Mouse (Mus musculus) hindbrain, embryonic 16.5 days (tissue): ENCODE data around the gene Ttc6. TPM values are rescaled to one million over a fixed set of nuclear protein-coding genes. Genes with fewer than 3 reads are reported as not detected.
A peak's percentile ranks its signal among the peaks of the same experiment; 100 is the strongest.

Experiments
- ATAC-seq: fragments of 200-750 bp; cut with Nextera tagmentation; 2 replicates; pipeline ENCODE4 v1.8.0; 2017; ENCODE audit warnings: moderate TSS enrichment, moderate library complexity
- H3K27ac ChIP-seq: fragments of 300-500 bp; sonication (generic); 2 replicates; pipeline ENCODE4 v1.5.1; 2014; ENCODE audit warnings: low read depth, mild to moderate bottlenecking, control low read depth, low read length, moderate library complexity
- H3K27me3 ChIP-seq: fragments of 300-500 bp; sonication (generic); replicated peaks from 2 replicates; pipeline ENCODE4 v1.6.1; 2014; ENCODE audit warnings: low read length; ENCODE audit not compliant: control insufficient read depth, insufficient read depth
- H3K36me3 ChIP-seq: fragments of 300-500 bp; sonication (generic); 2 replicates; pipeline ENCODE4 v1.6.1; 2014; ENCODE audit warnings: mild to moderate bottlenecking, low read length, moderate library complexity, mixed read lengths; ENCODE audit not compliant: control insufficient read depth, insufficient read depth
- H3K4me1 ChIP-seq: fragments of 300-500 bp; sonication (generic); 2 replicates; pipeline ENCODE4 v1.6.1; 2014; ENCODE audit warnings: low read depth, low read length; ENCODE audit not compliant: control insufficient read depth, insufficient read depth
- H3K4me2 ChIP-seq: fragments of 300-500 bp; sonication (generic); 2 replicates; pipeline ENCODE4 v1.6.1; 2014; ENCODE audit warnings: mild to moderate bottlenecking, low read length, control low read depth, moderate library complexity
- H3K4me3 ChIP-seq: fragments of 300-500 bp; sonication (generic); 2 replicates; pipeline ENCODE4 v1.5.1; 2014; ENCODE audit warnings: mild to moderate bottlenecking, low read length, control low read depth, moderate library complexity
- H3K9ac ChIP-seq: fragments of 300-500 bp; sonication (generic); 2 replicates; pipeline ENCODE4 v1.6.1; 2014; ENCODE audit warnings: low read depth, mild to moderate bottlenecking, control low read depth, low read length, moderate library complexity
- H3K9me3 ChIP-seq: fragments of 300-500 bp; sonication (generic); 2 replicates; pipeline ENCODE4 v1.6.1; 2014; ENCODE audit warnings: mild to moderate bottlenecking, low read length, moderate library complexity; ENCODE audit not compliant: control insufficient read depth
- WGBS: fragments of 180-500 bp; shearing (Covaris S2); extraction: QIAGEN DNeasy Blood & Tissue Kit; methylation state at CpG from one replicate; pipeline ENCODE4 v1.1.7; 2014; 5-methylcytosine and 5-hydroxymethylcytosine counted together
- polyA plus RNA-seq: library from polyadenylated mRNA; unstranded; fragments of >200 nt; fragmentation: Nextera tagmentation; extraction: Ambion mirVana; gene quantifications from 2 replicates; pipeline ENCODE4 v1.2.1, GENCODE M21; 2015

Ttc6 gene
- 0.57 and 0.76 TPM in 2 replicates for polyA plus RNA-seq

DNA sequence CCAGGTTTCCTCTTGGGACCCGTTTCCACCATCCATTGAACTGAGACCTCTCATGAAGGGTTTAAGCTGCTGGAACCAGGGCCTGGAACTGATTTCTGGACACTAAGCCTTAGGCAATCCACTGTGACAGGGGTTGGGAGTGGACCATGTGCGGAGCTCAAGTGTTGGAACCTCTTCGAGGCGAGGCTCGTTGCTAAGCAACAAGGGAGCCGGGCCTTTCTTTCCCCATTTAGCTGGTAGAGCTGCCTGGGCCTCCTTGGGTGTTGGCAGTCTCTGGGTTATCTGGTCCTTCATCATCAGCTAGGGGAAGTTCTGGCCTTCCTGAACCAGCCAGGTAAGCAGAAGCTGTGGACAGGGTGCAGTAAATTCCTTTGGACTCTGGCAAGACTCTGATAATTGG is at the start of gene Ttc6:
Gene Ttc6 (plus strand): TSS at position 205 of the 400 bp plus-strand sequence.
- Histone ChIP-seq H3K4me2 (no peak within 1 kb of the TSS), H3K4me3 (no peak within 1 kb of the TSS), H3K27ac (no peak within 1 kb of the TSS), H3K36me3 (no peaks in the 10 kb centered on the region), H3K9ac (no peak within 1 kb of the TSS), H3K4me1 (no peaks in the 10 kb centered on the region), H3K27me3 (no peaks in the 10 kb centered on the region), H3K9me3 (no peaks in the 10 kb centered on the region)
- 72% methylated on average over 6 of the region's 6 CpGs for WGBS
- ATAC-seq = no peak

DNA sequence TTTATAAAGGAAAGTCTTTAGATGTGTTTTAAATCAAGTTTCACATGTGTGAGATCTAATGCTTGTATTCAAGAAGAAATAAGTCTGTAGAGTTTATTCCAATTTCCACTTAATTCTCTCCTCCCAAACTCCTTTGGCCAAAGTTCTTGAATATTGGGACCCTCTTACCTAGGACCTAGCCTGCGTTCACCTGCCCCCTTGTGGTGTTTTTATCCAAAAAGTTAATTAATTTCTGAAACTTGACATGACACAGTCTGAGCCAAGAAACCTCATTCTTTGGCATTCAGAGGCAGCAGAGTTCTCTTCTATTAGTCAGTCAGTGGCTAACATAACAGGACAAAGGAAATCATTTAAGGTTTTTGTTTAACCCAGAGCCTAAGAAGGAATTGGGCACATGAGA is 49.4 kb upstream of the Ttc6 start:
- H3K9ac ChIP-seq = no peak overlapping the region
- WGBS = 55% methylated on average over 1 of the region's 1 CpGs
- H3K9me3 ChIP-seq = no peaks in the 10 kb centered on the region
- no peaks in the 10 kb centered on the region for H3K36me3 ChIP-seq
- no peaks in the 10 kb centered on the region for H3K27me3 ChIP-seq
- ATAC-seq = no peak
- H3K4me2 ChIP-seq = no peak overlapping the region
- no peak overlapping the region for H3K4me3 ChIP-seq
- H3K27ac ChIP-seq = no peak overlapping the region
- H3K4me1 ChIP-seq = no peaks in the 10 kb centered on the region

DNA sequence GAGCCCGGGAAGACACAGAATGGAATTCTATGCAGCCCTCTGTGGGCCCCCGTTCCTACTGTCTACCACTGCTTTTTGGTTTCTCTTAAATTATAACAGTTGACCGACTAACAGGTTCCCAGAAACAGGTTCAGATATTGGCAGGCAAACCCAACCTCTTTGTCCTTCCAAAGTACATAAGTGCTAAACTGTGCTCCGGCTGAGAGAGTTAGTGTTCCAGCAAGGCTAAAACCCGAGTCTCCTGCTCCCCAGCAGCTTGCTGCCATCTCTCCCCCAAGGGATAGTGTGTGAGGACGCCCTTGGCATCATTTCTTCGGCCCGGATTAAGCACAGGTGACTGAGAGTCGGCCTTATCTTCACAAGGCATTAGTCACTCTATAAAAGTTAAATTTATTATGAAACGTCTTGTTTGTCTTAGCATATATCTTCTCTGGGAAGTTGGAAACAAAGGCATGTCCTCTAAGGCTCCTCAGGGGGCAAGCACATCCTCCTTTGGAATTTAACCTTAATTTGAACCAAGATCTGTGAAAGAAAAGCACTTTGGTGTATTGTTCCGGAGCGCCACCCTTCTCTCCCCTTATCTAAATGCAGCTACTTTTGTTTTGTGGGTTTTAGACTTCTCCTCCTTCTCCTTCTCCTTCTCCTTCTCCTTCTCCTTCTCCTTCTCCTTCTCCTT is 48.1 kb upstream of the Ttc6 start:
- H3K4me1 ChIP-seq = no peaks in the 10 kb centered on the region
- no peak overlapping the region for H3K4me3 ChIP-seq
- H3K4me2 ChIP-seq = no peak overlapping the region
- ATAC-seq = no peak
- no peaks in the 10 kb centered on the region for H3K27me3 ChIP-seq
- no peak overlapping the region for H3K9ac ChIP-seq
- no peak overlapping the region for H3K27ac ChIP-seq
- no peaks in the 10 kb centered on the region for H3K36me3 ChIP-seq
- H3K9me3 ChIP-seq = no peaks in the 10 kb centered on the region
- WGBS = 41% methylated on average over 12 of the region's 12 CpGs

DNA sequence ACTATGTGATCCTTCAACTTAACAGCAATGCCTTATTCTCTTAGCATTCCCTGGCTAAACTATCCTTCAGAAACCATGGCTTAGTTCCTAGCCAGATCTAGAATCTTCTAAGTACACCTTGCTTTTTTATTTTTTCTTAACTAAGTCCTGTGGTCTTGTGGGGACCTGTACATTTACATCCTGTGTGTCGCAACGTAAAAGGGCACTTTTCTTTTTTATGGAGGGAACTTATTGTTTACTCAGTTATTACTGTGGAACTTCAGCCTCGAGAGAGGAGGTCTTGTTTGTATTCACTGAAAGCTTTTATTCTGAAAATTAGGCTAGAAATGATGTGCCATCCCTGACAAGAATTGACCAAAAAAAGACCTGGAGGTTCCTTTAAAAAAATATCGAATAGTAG is 35.6 kb upstream of the Ttc6 start:
- no peak for ATAC-seq
- 79% methylated on average over 4 of the region's 4 CpGs for WGBS
- H3K27ac ChIP-seq = no peak overlapping the region
- no peak overlapping the region for H3K4me2 ChIP-seq
- no peaks in the 10 kb centered on the region for H3K36me3 ChIP-seq
- no peak overlapping the region for H3K4me3 ChIP-seq
- H3K9ac ChIP-seq = no peak overlapping the region
- H3K4me1 ChIP-seq = no peaks in the 10 kb centered on the region
- H3K9me3 ChIP-seq = no peaks in the 10 kb centered on the region
- peaks cover 23% of the 10 kb centered on the region for H3K27me3 ChIP-seq

DNA sequence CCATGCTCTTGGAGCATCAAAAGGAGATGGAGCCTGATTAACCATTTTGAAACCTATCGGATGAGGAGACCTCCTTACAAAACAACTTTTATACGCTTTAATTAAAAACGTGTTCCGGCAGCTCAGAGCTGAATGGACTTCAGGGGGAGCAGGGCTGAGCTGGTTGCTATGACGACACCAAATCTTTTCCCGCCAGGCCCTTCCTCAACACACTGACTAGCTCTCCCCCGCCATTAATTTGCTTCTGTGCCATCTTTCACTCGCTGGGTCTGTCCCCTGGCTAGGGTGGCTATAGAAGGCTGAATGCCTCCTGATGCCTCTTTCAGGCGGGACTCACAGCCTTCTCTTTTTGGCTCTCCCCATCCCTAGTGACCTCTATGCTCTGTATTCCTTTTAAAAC is 33.4 kb upstream of the Ttc6 start:
- ATAC-seq = peak; percentile 77; the same call in 1 of the 2 replicates
- Histone ChIP-seq H3K4me3 (no peak overlapping the region), H3K4me1 (no peaks in the 10 kb centered on the region), H3K27me3 (peaks cover 43% of the 10 kb centered on the region), H3K9ac (no peak overlapping the region), H3K27ac (no peak overlapping the region), H3K9me3 (no peaks in the 10 kb centered on the region), H3K4me2 (no peak overlapping the region), H3K36me3 (no peaks in the 10 kb centered on the region)
- WGBS = 4% methylated on average over 9 of the region's 9 CpGs

DNA sequence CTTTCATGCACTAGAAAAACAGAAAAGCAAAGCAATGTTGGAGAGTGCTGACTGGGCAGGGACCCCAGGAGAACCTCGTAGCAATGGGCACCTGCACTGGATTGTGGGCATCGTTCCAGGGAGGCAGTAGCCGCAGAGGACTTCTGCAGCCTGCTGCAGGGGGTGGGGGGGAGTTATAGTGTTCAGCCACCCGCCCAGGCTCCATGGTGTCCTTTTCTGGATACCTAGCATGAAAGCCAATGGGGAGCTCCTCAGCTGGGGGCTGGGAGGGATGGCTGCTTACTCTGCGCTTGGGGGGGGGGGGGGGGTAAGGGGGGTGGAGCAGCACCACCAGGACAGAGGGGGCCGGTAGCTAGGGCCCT is 29.4 kb upstream of the Ttc6 start:
- peak; percentile 51 for ATAC-seq
- no peak overlapping the region for H3K4me2 ChIP-seq
- no peaks in the 10 kb centered on the region for H3K4me1 ChIP-seq
- peaks cover 64% of the 10 kb centered on the region for H3K27me3 ChIP-seq
- no peak overlapping the region for H3K9ac ChIP-seq
- no peak overlapping the region for H3K4me3 ChIP-seq
- H3K27ac ChIP-seq = no peak overlapping the region
- no peaks in the 10 kb centered on the region for H3K36me3 ChIP-seq
- H3K9me3 ChIP-seq = no peaks in the 10 kb centered on the region
- 4% methylated on average over 5 of the region's 6 CpGs for WGBS

DNA sequence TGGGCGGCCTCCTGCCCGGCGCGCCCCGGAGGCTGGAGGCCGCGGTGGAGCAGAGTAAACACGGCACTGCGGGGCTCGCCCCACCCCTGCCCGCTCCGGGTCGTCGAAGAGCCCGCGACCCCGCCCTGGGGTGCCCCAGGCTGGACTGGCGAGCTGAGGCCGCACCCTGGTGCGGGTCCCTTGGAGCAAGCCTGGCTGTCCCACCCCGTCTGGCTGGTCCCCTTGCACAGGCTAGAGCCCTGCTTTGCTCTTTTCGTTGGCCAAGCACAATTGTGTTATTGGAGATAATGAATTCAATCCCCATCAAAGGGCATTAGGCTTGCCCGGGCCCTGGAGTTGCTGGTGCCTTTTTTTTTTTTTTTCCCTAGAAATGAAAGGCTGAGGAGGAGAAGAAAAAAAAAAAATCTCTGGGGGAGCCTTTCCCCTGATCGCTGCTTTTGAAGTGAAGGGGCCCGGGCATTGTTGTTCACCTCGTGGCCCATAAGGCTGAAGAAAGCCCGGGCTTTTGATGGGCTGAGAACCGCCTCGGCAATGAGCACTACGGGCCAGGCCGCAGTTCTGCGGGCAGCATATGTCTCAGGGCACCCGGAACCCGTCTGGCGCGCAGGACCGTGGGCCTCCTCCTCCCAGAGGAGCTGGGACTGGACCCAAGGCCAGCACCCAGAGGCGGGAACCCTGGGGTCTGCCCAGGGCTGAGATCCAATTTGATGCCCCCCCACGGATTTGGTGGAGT is 28.9 kb upstream of the Ttc6 start:
- Histone ChIP-seq H3K9ac (no peak overlapping the region), H3K9me3 (no peaks in the 10 kb centered on the region), H3K4me1 (no peaks in the 10 kb centered on the region), H3K4me2 (no peak overlapping the region), H3K27me3 (peaks cover 68% of the 10 kb centered on the region), H3K4me3 (no peak overlapping the region), H3K27ac (no peak overlapping the region), H3K36me3 (no peaks in the 10 kb centered on the region)
- 1% methylated on average over 35 of the region's 39 CpGs for whole genome bisulfite sequencing
- ATAC-seq = peak; percentile 63

DNA sequence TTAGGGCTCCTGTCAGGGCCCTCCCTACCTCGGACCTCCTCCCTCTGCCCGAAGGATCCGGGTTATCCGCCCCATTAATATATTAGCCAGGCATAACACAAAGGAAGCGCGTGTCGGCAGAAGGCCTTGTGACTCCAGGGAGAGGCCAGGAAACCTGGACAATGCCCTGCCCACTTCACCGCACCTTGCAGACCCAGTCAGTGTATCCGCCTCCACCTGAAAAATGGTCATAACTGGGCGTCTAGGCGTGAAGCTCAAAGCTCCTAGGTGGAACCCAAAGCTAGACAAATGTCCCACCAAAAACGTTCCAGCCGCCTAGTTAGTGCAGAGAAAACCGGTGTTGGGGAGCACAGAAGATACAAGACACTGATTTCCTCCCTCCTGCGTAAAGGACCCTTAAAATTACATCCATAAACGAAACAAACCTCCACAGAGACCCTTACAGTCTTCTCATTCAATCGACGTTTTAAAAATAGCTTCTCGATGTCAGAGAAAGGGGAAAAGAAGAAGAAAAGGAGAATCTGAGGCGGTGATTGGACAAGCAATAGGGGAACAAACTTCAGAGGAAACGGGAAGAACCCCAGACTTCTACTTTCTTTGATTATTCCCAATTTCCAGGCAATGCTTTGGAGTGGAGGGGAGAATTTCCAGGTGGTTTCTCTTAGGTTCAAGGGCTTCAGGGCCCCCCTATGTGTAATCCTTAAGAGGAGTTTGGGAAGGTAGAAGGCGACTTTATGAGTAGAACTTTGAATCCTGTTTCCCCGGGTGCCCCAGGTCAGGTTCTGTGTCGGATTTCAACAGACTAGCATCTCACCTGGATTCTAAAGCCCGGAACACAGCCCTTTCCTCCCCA is 27.6 kb upstream of the Ttc6 start:
- H3K36me3 ChIP-seq = no peaks in the 10 kb centered on the region
- H3K9ac ChIP-seq = no peak overlapping the region
- no peak overlapping the region for H3K4me2 ChIP-seq
- ATAC-seq = no peak
- H3K9me3 ChIP-seq = no peaks in the 10 kb centered on the region
- H3K4me3 ChIP-seq = no peak overlapping the region
- peaks cover 74% of the 10 kb centered on the region for H3K27me3 ChIP-seq
- under 1% methylated on average over 25 of the region's 25 CpGs for WGBS
- H3K27ac ChIP-seq = no peak overlapping the region
- H3K4me1 ChIP-seq = no peaks in the 10 kb centered on the region
